Mouse (Mus musculus) 416B (cell line): Measurements from ENCODE around the gene Rsbn1.

ENCODE experiments used
- DNase-seq: peaks from one replicate; pipeline ENCODE4 v3.0.0; 2011; ENCODE audit warnings: low read depth

The Rsbn1 gene

GRCm38 (mm10) chr3:103914010-103914669, at the start of gene Rsbn1:
Gene Rsbn1 (plus strand): TSS chr3:103914120.
- peak; percentile 99 for DNase-seq

GRCm38 (mm10) chr3:103864200-103864599, 49.7 kb upstream of the Rsbn1 start:
- DNase-seq = no peak

- DNase-seq = no peak
Observed at GRCm38 (mm10) chr3:103867424-103867971, 46.4 kb upstream of the Rsbn1 start.

GRCm38 (mm10) chr3:103868008-103868407, 45.9 kb upstream of the Rsbn1 start:
- DNase-seq = no peak

DNA sequence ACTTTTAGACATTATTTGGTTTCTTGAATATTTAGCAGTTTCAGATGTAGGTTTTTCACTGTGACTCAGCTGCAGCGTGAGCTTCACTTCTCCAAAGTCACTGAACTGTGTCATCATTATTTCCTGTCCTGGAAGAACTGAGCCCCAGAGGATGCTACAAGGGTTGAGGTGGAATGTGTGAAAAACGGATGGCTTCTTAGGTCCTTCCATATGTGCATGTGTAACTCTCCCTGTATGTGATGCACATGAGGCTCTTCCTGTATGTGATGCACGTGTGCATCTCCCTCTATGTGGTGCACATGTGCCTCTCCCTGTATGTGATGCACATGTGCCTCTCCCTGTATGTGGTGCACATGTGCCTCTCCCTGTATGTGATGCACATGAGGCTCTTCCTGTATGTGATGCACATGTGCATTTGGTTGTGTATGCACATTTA, 41.2 kb upstream of the Rsbn1 start:
- DNase-seq = peak; percentile 67

DNA sequence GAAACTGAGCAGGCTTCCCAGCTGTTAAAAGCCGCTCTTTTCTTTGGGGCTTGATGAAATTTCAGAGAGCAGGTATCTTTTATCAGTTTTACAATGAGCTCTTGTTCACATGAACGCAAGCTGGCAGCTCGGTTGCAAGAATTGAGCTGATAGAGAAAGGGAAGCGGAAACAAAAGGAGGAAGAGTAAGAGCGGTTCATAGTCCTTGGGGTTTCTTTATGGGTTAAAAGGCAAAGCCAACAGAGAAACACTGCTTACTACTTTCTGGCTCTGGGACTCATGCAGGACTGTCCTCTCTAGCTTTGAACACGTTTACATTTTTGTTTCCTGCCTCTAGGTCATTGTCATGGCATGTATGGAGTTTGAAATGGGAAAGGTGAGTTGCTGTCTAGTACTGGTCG, 39.6 kb upstream of the Rsbn1 start:
- no peak for DNase-seq

GRCm38 (mm10) chr3:103885946-103886345, 28.0 kb upstream of the Rsbn1 start:
- no peak for DNase-seq

DNA sequence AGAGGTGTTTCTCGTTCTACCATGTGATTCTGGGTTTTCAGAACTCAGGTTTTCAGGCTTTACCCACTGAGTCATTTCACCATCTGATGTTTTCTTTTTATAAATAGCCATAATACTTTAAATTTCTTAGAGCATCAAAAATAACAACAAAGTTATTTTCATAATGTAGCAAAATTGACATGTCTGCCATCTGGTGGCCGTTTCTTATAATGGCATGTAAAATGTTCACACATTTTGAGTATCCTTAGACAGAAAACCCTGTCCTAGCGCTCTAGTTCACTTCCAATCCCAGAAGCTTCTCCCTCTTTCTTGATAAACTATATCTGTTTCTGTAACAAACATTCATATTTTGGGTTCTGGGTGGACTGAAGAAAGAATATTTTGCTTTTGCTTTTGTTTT, 26.3 kb upstream of the Rsbn1 start:
- DNase-seq = peak; percentile 75

- no peak for DNase-seq
Observed at GRCm38 (mm10) chr3:103893374-103893773, 20.5 kb upstream of the Rsbn1 start.

DNA sequence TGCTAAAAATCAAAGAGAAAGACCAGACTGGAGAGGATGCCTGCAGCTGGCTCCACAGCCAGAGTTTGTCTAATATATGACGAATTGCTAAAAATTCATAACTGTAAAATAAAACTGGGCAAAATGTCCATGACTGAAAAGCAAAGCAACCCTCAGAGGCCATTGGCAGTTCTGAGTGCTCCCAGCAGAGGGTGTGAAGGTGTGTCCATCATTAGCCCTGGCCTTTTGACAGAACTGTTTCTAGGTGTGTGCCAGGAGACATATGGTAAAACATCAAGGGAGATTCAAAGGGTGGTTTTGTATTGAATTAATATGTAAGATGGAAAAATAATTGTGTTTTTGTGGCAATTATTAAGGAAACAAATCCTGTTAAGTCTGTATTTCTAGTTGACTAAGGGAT, 9.2 kb upstream of the Rsbn1 start:
- DNase-seq = peak; percentile 67

GRCm38 (mm10) chr3:103907335-103908030, 6.4 kb upstream of the Rsbn1 start:
- DNase-seq = peak; percentile 87

GRCm38 (mm10) chr3:103908781-103909180, 5.1 kb upstream of the Rsbn1 start:
- peak; percentile 95 for DNase-seq

- peak; percentile 81 for DNase-seq
Observed at GRCm38 (mm10) chr3:103913451-103913961, 414 bp upstream of the Rsbn1 start.

GRCm38 (mm10) chr3:103914732-103915508, 1.0 kb downstream of the Rsbn1 start:
- DNase-seq = peak; percentile 48

DNA sequence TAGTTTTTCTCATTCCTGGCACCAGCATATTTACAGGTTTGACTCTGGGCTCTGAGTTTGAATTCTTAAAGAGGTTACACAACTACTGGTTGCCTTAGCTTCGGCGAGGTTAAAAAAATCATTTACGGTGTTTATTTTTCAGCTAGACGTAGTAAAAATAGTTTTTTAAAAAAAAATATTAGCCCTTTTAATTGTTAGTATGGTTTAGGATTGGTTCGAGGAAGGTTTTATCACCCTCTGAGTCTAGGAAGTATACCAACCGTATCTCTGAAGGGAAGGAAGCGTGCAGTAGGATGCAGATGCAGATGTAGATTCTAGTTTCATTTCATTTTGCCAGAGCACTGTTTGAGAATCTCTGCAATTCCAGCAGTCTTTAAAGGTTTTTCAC, 1.6 kb downstream of the Rsbn1 start:
- DNase-seq = peak; percentile 63

DNA sequence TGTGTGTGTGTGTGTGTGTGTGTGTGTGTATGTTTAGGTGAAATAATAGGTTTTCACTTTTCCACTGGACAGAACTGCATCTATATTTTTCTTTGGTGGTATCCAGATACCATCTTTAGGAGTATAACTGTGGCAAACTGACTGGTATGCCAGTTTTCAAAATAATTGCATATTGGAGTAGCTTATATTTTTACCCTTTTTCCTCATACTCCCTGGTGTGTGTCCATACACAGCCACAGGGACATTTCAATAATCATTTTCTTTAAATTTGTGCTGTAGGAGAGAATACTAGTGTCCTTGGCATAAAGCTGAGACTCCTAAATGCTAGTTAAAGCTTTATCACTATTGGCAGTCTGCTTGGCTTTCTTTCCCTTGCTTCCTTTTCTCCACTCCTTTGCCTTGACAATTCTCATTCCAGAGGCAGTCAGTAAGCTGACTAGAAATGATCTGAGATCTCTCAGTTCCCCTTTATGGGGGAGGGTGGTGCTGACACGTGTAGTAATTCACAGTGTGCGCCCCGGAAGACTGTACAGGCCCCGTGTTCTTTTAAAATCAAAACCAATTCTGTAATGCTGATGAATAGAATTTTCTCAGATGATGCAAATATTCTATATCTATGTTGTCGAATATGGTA, 2.4 kb downstream of the Rsbn1 start:
- peak; percentile 67 for DNase-seq

DNA sequence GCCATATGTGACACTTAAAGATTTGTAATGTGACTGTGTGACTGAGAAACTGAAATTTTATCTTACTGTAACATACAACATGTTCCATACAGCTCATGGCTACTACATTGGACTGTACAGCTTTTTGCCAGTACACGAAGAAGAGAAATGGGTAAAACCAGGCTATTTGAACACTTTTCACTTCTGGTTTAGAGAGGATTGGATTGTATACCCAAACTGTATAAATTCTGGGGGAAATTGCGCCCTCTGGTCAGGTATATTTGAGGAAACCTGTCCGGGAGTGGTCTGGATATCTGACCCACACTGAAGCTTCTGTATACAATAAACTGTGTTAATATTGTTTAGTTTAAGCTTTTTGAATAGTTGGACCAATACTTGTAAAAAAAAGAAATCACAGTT, 2.9 kb downstream of the Rsbn1 start:
- DNase-seq = no peak

GRCm38 (mm10) chr3:103920094-103920493, 6.2 kb downstream of the Rsbn1 start:
- DNase-seq = peak; percentile 58

- DNase-seq = no peak
Observed at GRCm38 (mm10) chr3:103925302-103925701, 11.4 kb downstream of the Rsbn1 start.

DNA sequence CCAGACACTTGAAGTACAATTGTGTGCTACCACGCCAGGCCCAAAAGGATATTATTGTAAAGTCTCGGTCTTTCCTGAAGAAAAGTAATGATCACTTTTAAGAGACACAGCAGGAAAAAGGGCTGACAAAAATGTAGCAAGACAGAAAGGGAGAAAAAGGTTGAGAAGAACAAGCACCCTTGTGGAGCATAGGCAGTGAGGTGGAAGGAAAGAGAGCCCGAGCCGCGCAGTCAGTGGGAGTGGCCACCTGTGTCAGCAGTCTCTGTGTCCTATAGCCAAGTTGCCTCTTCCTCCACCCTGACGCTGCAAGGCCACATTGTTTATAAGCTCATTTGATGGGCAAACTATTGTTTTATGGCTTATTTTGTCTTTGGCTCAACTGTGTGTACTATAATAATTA, 13.6 kb downstream of the Rsbn1 start:
- DNase-seq = no peak

DNA sequence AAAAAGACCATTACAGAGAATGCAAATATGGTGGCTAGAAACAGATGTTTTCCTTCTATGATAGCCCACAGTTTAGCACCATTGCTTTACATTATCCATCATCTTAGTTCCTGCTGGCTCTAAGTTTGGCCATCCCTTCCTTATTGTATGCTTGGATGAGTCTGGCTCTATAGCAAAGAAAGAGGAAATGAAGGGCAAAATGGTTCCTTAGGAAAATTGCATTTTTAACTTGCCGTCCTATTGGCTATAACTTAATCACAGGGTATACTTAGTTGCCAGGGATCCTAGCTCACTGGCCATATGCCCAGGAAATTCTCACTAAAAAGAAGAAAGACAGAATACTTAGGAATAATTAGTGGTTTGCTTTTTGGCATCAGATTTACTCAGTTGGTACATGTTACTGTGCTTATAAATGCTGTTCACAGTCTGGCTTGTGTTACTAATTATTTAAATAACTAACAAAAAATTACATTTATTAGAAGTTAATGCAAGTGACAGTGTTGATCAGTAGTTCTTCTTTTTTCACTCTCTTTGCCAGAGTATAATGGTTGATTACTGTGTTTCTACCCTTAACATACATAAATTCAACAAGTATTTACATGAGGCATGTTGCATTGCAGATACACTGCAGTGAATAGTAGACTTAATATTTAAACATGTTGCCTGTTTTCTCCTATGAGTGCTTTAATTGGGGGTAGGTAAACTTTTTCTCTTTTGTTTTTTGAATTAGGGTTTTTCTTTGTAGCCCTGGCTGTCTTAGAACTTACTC, 31.1 kb downstream of the Rsbn1 start:
- DNase-seq = no peak
